Mouse (Mus musculus) CD4-positive helper T cell, adult 2 months (primary cell): Measurements from ENCODE around the gene Podn.
"Not testable (repeated sequence)": the region's sequence is repeated elsewhere in the genome, so short reads cannot be mapped to it uniquely, and the experiment has no call there.

ENCODE experiments used
- DNase-seq: peaks from one replicate; pipeline ENCODE4 v3.0.0-alpha.2; 2012; ENCODE audit warnings: low read depth, missing footprints, low spot score

Podn gene

GRCm38 (mm10) chr4:108079191-108079590, 17.1 kb downstream of the Podn start:
- DNase-seq: not testable (repeated sequence)

DNA sequence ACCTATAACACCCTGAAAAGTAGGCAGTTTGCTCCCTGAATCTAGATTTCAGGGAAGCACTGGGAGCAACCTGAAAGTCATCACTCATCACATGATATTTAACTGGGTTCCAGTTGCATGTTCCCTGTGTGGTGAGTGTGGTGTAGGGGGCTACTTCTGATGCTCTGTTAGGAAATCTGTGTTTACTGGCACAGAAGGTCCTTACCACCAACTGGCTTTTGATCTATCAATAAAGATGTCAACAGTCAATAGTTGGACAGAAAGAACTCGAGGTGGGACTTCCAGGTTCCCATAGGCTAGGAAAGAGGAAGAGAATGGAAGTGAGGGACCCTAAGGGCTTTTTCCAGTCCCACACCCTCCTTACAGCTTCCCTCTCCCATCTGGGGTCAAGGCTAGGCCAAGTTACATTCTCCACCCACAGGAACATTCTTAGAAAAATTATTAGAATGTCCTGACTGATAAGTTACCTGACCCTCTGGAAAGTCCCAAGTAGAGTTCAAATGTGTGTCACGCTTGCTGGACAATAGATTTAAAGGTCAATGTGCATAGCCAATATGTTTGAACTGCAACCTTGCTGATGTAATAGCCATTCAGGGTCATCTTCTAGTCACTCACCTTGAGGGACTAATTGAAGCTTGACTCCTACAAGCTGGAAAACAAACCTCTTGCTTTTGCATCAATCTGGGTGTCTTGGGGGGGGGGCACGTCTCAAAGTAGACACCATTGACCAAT, 18.9 kb downstream of the Podn start:
- no peak for DNase-seq

GRCm38 (mm10) chr4:108074204-108074823, 21.9 kb downstream of the Podn start:
- DNase-seq: no peak

GRCm38 (mm10) chr4:108072086-108072485, 24.2 kb downstream of the Podn start:
- DNase-seq: no peak

- DNase-seq: peak; percentile 96
Measured at GRCm38 (mm10) chr4:108071235-108071901, 24.9 kb downstream of the Podn start.

- DNase-seq: no peak
Measured at GRCm38 (mm10) chr4:108070723-108071122, 25.5 kb downstream of the Podn start.

- DNase-seq: no peak
Measured at GRCm38 (mm10) chr4:108070286-108070685, 26.0 kb downstream of the Podn start.

GRCm38 (mm10) chr4:108068081-108068480, 28.2 kb downstream of the Podn start:
- DNase-seq: no peak

- DNase-seq: no peak
Measured at GRCm38 (mm10) chr4:108067261-108067660, 29.0 kb downstream of the Podn start.

- DNase-seq: no peak
Measured at GRCm38 (mm10) chr4:108066569-108066968, 29.7 kb downstream of the Podn start.

- no peak for DNase-seq
Measured at GRCm38 (mm10) chr4:108065176-108065844, 30.9 kb downstream of the Podn start.

DNA sequence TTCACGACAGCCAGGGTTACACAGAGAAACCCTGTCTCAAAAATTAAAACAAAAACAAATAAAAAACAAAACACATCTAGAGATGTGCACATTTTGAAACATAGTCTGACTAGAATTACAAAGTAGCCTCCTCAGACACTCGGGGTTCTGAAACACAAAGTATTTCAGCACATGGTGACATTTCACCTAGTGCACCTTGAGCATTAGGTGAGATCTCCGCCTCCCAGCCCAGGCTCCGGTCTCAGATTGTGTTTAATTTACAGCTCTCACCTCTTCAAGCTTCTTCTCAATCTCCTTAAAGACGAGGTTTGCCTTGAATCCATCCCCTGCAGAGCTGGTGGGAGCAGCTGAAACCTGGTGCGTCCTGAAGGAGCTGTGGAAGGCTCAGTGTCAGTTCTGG, 32.6 kb downstream of the Podn start:
- DNase-seq: no peak

GRCm38 (mm10) chr4:108062524-108062923, 33.7 kb downstream of the Podn start:
- DNase-seq: no peak

DNA sequence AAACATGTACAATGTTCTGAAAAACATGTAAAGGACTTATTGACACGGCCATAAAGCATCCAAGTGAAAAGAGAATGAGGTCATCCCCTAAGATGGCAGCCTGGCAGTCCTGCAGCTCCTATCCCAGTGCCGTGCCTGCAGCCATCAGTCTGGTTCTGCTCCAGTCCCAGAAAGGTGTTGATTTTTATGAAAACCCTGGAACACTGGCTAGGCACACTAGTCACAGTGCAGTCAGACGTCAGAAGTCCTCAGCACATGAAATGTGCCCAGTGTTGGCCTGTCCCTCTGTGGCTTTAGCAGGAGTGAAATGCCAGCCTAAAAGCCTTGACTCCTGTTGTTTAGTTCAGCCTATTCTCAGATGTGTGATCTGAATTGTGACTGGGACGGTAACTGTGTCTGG, 35.5 kb downstream of the Podn start:
- no peak for DNase-seq

- DNase-seq: no peak
Measured at GRCm38 (mm10) chr4:108059601-108060379, 36.5 kb downstream of the Podn start.

GRCm38 (mm10) chr4:108058166-108058565, 38.1 kb downstream of the Podn start:
- no peak for DNase-seq

GRCm38 (mm10) chr4:108057247-108057646, 39.0 kb downstream of the Podn start:
- DNase-seq: no peak

DNA sequence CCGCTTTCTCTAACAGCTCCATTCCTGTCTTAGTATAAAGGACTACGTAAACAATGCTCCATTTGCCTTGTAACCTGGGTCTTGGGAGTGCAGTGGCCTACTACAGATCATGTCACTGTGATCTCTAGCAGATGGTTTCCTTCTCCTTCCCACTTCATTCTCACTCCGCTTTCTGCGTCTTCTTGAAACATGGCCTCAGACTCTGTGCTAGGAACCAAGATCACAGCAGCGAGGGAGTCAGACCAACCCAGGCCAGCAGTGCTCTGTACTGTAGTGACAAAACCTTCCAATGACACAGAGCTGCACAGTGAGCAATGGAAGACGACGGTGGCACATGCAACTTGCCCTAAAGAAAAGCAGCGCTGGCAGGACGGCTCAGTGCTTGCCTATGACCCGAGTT, 40.4 kb downstream of the Podn start:
- no peak for DNase-seq

- DNase-seq: no peak
Measured at GRCm38 (mm10) chr4:108052673-108053072, 43.6 kb downstream of the Podn start.

DNA sequence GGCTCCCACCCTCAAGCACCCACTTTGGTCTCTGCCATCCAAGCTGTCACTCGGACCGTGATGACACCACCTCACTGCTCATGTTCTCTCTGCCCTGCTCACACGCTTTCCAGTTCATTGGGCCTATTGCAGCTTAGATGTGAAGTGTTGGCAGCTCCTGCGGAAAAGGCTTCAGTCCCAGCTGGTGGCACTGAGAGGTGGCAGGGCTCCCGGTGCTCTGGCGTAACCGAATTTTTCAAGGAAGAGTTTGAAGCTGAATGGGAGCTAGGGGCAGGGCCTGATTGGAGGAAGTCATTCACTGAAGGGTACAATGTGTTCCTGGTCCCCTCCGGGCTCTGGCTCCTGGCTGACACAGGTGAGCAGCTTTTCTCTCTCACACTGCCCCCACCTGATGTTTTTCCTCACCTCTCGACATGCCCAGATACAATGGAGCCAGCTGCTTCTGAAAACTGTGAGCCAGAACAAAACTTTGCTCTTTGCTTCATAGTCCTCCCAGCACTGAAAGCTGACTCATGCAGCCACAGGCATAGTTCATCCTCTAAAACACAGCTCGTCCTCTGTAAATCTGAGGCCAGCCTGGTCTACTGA, 44.5 kb downstream of the Podn start:
- no peak for DNase-seq

DNA sequence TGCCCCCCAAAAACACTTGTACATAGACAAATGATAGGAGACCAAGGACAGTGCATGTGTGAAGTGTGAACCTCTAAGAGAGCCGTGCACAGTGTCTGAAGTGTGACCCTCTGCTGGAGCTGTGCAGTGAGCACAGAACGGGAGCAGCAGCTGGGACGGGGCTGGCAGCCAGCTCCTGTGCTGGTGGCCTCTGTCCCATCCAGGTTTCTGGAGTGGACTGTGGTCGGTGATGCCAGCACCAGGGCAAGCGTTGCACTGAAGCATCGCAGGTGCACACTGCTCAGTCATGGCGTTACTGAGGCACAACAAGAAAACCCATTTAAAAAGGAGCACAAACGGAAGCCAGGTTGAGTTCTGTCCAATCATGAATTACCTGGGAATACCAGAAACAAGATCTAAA, 50.1 kb downstream of the Podn start:
- DNase-seq: no peak
